Mouse (Mus musculus) midbrain, postnatal 0 days (tissue): ENCODE measurements around the gene Tns3. TPM values are rescaled to one million over a fixed set of nuclear protein-coding genes. Genes with fewer than 3 reads are reported as not detected.

Experiments used
- ATAC-seq: fragments of 200-750 bp; cut with Nextera tagmentation; 2 replicates; pipeline ENCODE4 v1.8.0; 2017; ENCODE audit warnings: moderate number of reproducible peaks, mild to moderate bottlenecking, moderate TSS enrichment, moderate library complexity; ENCODE audit not compliant: low FRiP score
- DNase-seq: peaks from one replicate; pipeline ENCODE4 v3.0.0-alpha.2; 2015; ENCODE audit warnings: low spot score
- H3K27ac ChIP-seq: fragments of 300-500 bp; sonication (generic); 2 replicates; pipeline ENCODE4 v1.5.1; 2014; ENCODE audit warnings: low read depth, mild to moderate bottlenecking, low read length, mixed read lengths
- H3K27me3 ChIP-seq: fragments of 300-500 bp; sonication (generic); 2 replicates; pipeline ENCODE4 v1.6.1; 2014; ENCODE audit warnings: low read length, control low read depth, mixed read lengths; ENCODE audit not compliant: insufficient read depth
- H3K36me3 ChIP-seq: fragments of 300-500 bp; sonication (generic); 2 replicates; pipeline ENCODE4 v1.6.1; 2014; ENCODE audit warnings: low read length, control low read depth, mixed read lengths; ENCODE audit not compliant: insufficient read depth
- H3K4me1 ChIP-seq: fragments of 300-500 bp; sonication (generic); 2 replicates; pipeline ENCODE4 v1.6.1; 2014; ENCODE audit warnings: mild to moderate bottlenecking, control low read depth, antibody characterized with exemption, low read length, mixed read lengths; ENCODE audit not compliant: insufficient read depth
- H3K4me2 ChIP-seq: fragments of 300-500 bp; sonication (generic); 2 replicates; pipeline ENCODE4 v1.6.1; 2014; ENCODE audit warnings: low read depth, mild to moderate bottlenecking, low read length, mixed read lengths; ENCODE audit not compliant: poor library complexity, severe bottlenecking
- H3K4me3 ChIP-seq: fragments of 300-500 bp; sonication (generic); 2 replicates; pipeline ENCODE4 v1.5.1; 2014; ENCODE audit warnings: low read depth, mild to moderate bottlenecking, low read length, moderate library complexity
- H3K9ac ChIP-seq: fragments of 300-500 bp; sonication (generic); replicated peaks from 2 replicates; pipeline ENCODE4 v1.6.1; 2014; ENCODE audit warnings: mild to moderate bottlenecking, low read length, moderate library complexity, mixed read lengths; ENCODE audit not compliant: poor library complexity, severe bottlenecking
- H3K9me3 ChIP-seq: fragments of 300-500 bp; sonication (generic); 2 replicates; pipeline ENCODE4 v1.6.1; 2016; ENCODE audit warnings: low read length, control low read depth
- CTCF ChIP-seq: IDR thresholded peaks from 2 replicates; pipeline ENCODE4 v1.5.1; 2016; ENCODE audit warnings: antibody characterized with exemption, mild to moderate bottlenecking
- WGBS: fragments of 180-500 bp; shearing (Covaris S2); extraction: QIAGEN DNeasy Blood & Tissue Kit; methylation state at CpG from one replicate; pipeline ENCODE4 v1.1.7; 2014; 5-methylcytosine and 5-hydroxymethylcytosine counted together
- polyA plus RNA-seq: library from polyadenylated mRNA; unstranded; fragments of >200 nt; fragmentation: Nextera tagmentation; extraction: Ambion mirVana; gene quantifications from 2 replicates; pipeline ENCODE4 v1.2.1, GENCODE M21; 2015
- total RNA-seq: library from RNA; depleted of rRNA; stranded (reverse); fragments of >200 nt; gene quantifications from 2 replicates; pipeline ENCODE4 v1.2.3, GENCODE M21; 2014

The Tns3 gene
- total and polyA plus RNA-seq, 2 experiments from 2014 or later, result 4.9 to 38.7 TPM

DNA sequence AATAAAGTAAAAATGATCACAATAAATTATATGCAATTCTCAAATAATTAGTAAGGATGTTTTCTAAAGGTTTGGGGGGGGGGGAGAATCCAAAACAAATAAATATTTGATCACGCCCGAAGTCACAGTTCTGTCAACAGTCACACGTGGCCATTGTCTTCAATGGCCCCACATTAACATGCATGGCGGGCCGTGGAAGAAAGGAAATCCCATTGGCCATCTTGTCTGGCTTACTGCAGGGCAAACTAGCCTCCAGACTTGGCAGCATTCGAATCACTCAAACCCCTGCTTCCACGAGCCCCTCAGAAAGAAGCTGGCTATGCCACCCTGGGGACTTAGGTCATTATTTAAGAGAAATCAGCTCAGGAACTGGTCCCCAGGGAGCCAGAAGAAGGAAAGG lies 95.5 kb downstream of the Tns3 start:
- Histone ChIP-seq H3K4me3 (no peak overlapping the region), H3K27ac (no peak overlapping the region), H3K36me3 (no peaks in the 10 kb centered on the region), H3K27me3 (no peaks in the 10 kb centered on the region), H3K4me1 (no peaks in the 10 kb centered on the region; the same call in 1 of the 2 replicates), H3K9me3 (no peaks in the 10 kb centered on the region), H3K4me2 (no peak overlapping the region), H3K9ac (no peak overlapping the region)
- ATAC-seq, result no peak
- TF ChIP-seq CTCF, result no peak
- 26% methylated on average over 7 of the region's 7 CpGs for WGBS
- peak; percentile 15 for DNase-seq

DNA sequence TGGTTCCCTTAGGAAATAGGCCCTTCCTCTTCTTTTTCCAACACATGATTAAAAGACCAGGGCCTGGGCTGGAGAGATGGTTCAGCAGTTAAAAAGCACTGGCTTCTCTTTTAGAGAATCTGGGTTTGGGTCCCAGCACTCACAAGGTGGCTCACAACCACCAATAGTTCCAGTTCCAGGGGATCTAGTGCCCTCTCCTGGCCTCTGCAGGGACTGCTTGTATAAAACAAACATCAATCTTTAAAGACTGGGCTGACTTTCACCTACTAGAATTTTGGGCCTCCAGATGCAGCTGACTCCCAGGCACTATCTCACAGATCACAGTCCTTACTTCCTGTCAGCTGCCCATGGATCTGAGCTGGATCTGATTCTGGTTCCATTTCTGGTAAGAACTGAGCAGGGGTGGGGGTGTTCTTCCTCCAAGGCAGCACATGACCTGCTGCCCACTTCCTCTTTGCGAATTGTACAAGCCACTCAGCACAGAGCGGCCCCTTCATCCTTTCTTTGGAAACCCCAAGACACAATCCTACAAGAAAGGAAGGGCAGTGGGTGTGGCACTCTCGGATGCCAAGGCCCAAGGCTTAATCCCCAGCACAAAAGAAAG lies 98.0 kb downstream of the Tns3 start:
- peak; percentile 19; the same call in 1 of the 2 replicates for TF ChIP-seq CTCF
- Histone ChIP-seq H3K9me3 (no peaks in the 10 kb centered on the region), H3K9ac (no peak overlapping the region), H3K27ac (no peak overlapping the region), H3K4me1 (no peaks in the 10 kb centered on the region; the same call in 1 of the 2 replicates), H3K36me3 (no peaks in the 10 kb centered on the region), H3K4me2 (no peak overlapping the region), H3K27me3 (no peaks in the 10 kb centered on the region), H3K4me3 (no peak overlapping the region)
- WGBS, result 52% methylated on average over 3 of the region's 3 CpGs
- ATAC-seq (no peak), DNase-seq (no peak)

DNA sequence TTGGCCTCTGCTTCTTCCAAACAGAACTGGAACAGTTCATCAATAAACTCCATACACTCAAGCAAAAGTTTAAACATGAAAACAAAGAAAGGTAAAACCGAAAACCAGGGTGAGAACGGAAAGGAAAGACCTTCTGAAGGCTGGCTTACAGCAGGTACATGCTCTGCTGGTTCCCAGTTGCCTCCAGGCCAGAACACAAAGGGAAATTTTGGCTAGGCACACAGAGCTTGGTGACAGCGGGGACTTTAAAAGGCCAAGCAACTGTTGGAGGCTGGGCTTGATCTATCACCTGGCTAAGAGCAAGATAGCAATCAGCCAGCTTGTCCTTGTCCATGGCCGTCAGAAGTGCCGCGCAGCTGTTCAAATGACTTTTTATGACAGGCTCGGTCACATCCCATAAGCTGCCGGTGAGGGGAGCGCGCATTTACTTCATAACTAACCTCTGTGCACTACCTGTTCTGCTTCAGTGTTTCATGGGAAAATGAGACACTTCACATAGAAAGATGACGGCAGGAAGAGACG lies 105.5 kb downstream of the Tns3 start:
- no peak for TF ChIP-seq CTCF
- H3K9ac ChIP-seq, result no peak overlapping the region
- H3K4me3 ChIP-seq, result no peak overlapping the region
- H3K27me3 ChIP-seq, result no peaks in the 10 kb centered on the region
- 91% methylated on average over 12 of the region's 12 CpGs for WGBS
- no peaks in the 10 kb centered on the region for H3K4me1 ChIP-seq
- no peak overlapping the region for H3K4me2 ChIP-seq
- no peak overlapping the region for H3K27ac ChIP-seq
- no peaks in the 10 kb centered on the region for H3K36me3 ChIP-seq
- DNase-seq (no peak), ATAC-seq (no peak)
- H3K9me3 ChIP-seq, result no peaks in the 10 kb centered on the region

DNA sequence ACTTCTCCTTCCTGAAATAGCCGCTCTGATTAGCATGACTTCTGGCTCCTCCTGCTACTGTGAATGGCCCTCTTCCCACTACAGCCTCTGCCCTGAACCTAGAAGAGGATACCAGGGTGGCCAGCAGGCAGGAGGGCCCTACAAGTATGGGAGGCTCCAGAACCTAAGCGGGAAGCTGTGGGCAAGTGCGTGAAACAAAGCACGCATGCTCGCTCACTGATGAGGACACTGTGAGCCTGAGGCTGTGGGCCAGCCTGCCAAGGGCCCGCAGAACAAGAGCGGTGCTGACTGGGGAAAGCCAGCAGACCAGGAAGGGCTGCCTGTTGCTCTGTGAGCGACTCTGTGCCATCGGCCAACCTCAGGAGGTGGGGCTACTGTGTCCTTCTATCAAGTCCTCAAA lies 106.1 kb downstream of the Tns3 start:
- Histone ChIP-seq H3K36me3 (no peaks in the 10 kb centered on the region), H3K9me3 (no peaks in the 10 kb centered on the region), H3K4me1 (no peaks in the 10 kb centered on the region), H3K27ac (no peak overlapping the region), H3K27me3 (no peaks in the 10 kb centered on the region), H3K9ac (no peak overlapping the region), H3K4me3 (no peak overlapping the region), H3K4me2 (no peak overlapping the region)
- 81% methylated on average over 9 of the region's 9 CpGs for WGBS
- no peak for TF ChIP-seq CTCF
- ATAC-seq, result no peak
- no peak for DNase-seq

DNA sequence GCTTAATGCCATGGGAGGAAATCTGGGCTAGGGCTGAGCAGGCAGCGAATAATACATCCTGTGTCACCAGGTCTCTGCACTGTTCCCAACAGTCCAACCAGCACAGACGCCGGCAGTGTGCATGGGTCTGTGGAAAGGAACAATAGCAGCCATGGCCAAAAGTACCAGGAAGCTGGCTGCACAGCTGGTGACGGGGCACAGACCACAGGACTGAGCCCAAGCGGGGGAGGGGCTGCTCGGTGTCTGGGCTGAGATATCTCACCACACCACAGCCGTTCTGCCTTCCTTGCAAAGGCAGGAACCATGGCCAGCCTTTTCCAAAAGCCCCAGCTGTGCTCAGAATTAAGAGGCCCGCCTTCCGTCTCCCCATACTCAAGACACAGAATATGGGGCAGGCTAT lies 107.3 kb downstream of the Tns3 start:
- Histone ChIP-seq H3K4me3 (no peak overlapping the region), H3K9me3 (no peaks in the 10 kb centered on the region), H3K36me3 (no peaks in the 10 kb centered on the region), H3K4me2 (no peak overlapping the region), H3K27ac (no peak overlapping the region), H3K9ac (no peak overlapping the region), H3K27me3 (no peaks in the 10 kb centered on the region), H3K4me1 (no peaks in the 10 kb centered on the region)
- no peak for DNase-seq
- 28% methylated on average over 9 of the region's 9 CpGs for WGBS
- no peak for TF ChIP-seq CTCF
- peak; percentile 57 for ATAC-seq

DNA sequence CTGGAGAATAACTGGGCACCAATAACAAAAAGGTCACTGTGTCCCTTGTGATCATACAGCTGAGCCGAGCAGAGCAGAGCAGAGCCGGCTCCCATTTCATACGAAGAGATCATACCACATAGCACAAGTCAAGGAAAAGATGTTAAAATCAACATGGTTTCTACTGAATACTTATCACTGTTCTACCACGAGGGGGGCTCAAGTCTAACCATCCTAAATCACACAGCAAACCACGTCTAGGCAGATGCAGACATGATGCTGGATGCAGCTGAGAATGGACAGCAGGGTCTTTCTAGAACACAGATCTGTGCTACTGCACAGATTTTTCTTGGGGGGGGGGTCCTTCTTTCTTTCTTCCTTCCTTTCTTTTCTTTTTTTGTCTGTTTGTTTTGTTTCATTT lies 112.6 kb downstream of the Tns3 start:
- no peak for TF ChIP-seq CTCF
- 90% methylated on average over 5 of the region's 5 CpGs for WGBS
- no peaks in the 10 kb centered on the region for H3K27me3 ChIP-seq
- H3K36me3 ChIP-seq, result no peaks in the 10 kb centered on the region
- H3K4me3 ChIP-seq, result no peak overlapping the region
- ATAC-seq (no peak), DNase-seq (no peak)
- H3K27ac ChIP-seq, result no peak overlapping the region
- no peaks in the 10 kb centered on the region for H3K9me3 ChIP-seq
- no peaks in the 10 kb centered on the region for H3K4me1 ChIP-seq
- H3K4me2 ChIP-seq, result no peak overlapping the region
- H3K9ac ChIP-seq, result no peak overlapping the region
